Mouse (Mus musculus) bone marrow macrophage, adult 2 months (primary cell): ENCODE data around the gene Nav2.

Source experiments
- CTCF ChIP-seq: IDR thresholded peaks from 2 replicates; pipeline ENCODE4 v1.5.1; 2012; ENCODE audit warnings: low read depth, mild to moderate bottlenecking, low read length, moderate library complexity
- POLR2A ChIP-seq: IDR thresholded peaks from 2 replicates; pipeline ENCODE4 v1.6.1; 2012; ENCODE audit warnings: mild to moderate bottlenecking, low read depth, low read length, borderline replicate concordance

DNA sequence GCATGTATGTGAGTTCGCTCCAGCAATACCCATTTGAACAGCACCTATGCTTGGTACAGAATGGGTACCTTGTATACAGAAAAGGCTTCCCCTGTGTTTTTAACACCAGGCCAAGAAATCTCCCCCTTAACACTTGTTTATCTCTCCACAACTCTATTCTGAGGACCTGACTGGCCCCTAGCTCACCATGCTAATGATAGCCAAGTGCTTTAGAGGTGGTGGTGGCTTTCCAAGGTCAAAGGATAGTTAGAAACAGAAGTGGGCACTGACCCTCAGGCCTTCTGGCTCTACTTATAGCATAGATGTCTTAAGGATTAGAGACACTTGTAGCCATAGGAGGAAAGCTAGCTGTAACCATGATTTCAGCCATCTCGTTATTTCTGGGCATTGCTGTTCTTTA lies 663.1 kb downstream of the Nav2 start:
- TF ChIP-seq CTCF, result no peak
- TF ChIP-seq POLR2A, result no peak
